Mouse (Mus musculus): ENCODE measurements at regions not wholly inside any gene's neighbourhood (a gene's known extent, or its start where the extent isn't known, plus 50 kb on each side); places are given as distances from the start of the nearest gene placed in this dataset.
"Not testable (repeated sequence)": the region's sequence is repeated elsewhere in the genome, so short reads cannot be mapped to it uniquely, and the experiment has no call there.

- no peak for DNase-seq (ENCODE audit: low spot score in 2 of 2)
Observed at GRCm38 (mm10) chr13:4858341-4858740, 249.4 kb upstream of the Akr1e1 start.

- DNase-seq (ENCODE audit: low spot score in 2 of 2) = not testable (repeated sequence)
Observed at GRCm38 (mm10) chr13:4839481-4839880, 230.5 kb upstream of the Akr1e1 start.

GRCm38 (mm10) chr13:4826756-4827155 lies 217.8 kb upstream of the Akr1e1 start:
- DNase-seq (ENCODE audit: low spot score in 2 of 2) = no peak

DNA sequence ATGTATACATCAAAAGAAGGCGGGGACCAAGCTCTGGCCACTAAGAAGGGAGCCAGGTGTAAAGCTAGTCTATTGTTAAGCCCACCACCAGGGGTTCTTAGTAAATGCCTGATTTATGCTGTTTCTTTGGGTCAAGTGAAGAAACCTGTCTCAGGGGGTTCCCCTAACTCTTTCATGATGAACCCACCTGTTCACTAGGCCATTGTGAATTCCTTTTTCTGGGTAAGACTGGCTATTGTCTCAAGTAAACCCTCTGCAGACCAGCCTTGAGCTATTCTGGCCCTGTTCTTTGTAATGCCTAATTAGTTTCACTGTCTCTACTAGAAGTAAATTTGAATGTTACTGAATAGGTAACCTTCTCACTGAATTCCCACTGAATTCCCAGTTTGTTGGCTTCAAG lies 216.8 kb upstream of the Akr1e1 start:
- DNase-seq (ENCODE audit: low spot score in 2 of 2) = not testable (repeated sequence)

- no peak for DNase-seq (ENCODE audit: low spot score in 2 of 2)
Observed at GRCm38 (mm10) chr13:4806876-4807275, 197.9 kb upstream of the Akr1e1 start.

DNA sequence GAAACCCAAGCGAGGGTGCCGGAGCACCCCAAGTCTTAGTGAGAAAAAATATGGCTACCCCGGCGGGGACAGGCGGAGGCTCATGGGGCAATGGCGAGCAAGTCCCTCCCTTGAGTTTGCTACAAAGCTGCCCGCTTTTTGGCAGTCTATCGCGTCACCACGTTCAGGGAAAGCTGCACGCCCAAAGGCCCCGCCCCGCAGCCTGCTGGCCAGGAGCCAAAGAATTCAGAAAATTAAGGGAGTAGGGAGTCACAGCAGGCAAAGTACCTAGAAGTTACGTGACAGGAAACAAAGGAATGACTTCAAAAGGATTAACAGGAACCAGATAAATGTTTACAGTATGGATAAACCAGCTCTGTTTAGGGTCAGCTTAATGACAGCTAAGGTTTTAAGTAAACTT lies 191.7 kb upstream of the Akr1e1 start:
- DNase-seq (ENCODE audit: low spot score in 2 of 2) = no peak

DNA sequence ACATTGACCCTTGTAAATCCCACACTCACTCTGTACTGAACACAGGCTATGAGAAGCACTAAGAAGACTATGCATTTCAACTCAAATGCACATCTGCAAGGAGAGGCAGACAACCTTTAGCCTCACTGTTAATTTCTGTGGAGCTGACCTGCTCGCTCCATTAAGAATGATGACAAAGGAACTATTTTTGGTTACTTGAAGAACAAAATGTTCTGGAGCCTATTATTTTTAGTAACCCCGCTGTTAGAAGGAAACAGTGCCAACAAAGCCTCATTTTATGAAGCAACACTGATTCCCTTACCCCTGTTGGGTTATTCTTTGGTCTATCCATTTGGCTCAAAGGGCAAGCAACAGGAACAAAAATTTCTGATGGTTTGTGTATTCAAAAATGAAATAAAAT lies 182.2 kb upstream of the Akr1e1 start:
- no peak for DNase-seq (ENCODE audit: low spot score in 2 of 2)

GRCm38 (mm10) chr13:4790414-4790813 lies 181.4 kb upstream of the Akr1e1 start:
- no peak for DNase-seq (ENCODE audit: low spot score in 2 of 2)

- no peak for DNase-seq (ENCODE audit: low spot score in 2 of 2)
Observed at GRCm38 (mm10) chr13:4783290-4783689, 174.3 kb upstream of the Akr1e1 start.

GRCm38 (mm10) chr13:4778264-4778823 lies 169.4 kb upstream of the Akr1e1 start:
- DNase-seq (ENCODE audit: low spot score in 2 of 2) = not testable (repeated sequence)

GRCm38 (mm10) chr13:4776855-4777254 lies 167.9 kb upstream of the Akr1e1 start:
- DNase-seq (ENCODE audit: low spot score in 2 of 2) = no peak

GRCm38 (mm10) chr13:4772324-4772723 lies 163.3 kb upstream of the Akr1e1 start:
- no peak for DNase-seq (ENCODE audit: low spot score in 2 of 2)

DNA sequence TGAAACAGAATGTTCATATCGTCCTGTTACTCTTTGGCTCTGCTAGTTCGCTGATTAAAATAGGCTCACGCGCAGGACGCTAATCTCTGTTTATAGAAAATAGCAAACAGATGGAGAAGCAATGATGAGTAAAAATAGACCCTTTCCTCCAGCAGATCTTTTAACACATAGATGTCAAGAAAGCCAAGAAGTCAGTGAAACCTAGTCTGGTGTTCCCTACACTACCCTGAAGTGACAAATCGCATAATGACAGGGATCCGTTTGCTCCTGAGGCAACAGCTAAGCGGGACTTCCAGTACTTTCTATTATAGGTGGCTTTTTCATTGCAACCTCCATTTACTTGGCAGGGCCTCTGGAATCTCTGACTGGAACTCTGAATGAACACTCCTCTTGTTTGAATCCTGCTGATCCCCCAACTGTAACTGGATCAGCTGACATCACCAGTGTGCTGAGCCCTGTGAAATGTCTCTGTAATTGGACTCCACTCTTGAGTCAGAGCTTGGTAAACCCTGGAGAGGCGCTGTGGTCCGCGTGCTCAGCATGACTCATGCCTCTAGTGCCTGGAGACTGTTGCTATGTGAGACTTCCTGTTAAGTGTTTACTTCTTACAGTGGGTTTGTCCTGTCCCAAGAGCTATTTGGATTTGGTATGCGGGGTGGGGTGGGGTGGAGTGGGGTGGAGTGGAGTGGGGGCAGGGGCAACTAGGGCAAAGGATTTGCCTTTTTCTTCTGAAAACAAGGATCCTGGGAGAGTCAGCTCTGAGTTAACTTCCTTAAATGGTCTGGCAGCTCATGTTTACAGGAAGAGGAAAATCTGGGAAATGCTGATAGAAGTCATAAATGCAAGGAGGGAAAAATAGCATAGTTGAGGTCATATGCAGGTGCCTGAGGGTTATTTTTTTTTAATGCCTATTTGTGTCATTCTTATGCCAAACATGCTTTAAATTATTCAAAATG lies 162.4 kb upstream of the Akr1e1 start:
- peak; percentile 14 to 30 for DNase-seq (ENCODE audit: low spot score in 2 of 2)

DNA sequence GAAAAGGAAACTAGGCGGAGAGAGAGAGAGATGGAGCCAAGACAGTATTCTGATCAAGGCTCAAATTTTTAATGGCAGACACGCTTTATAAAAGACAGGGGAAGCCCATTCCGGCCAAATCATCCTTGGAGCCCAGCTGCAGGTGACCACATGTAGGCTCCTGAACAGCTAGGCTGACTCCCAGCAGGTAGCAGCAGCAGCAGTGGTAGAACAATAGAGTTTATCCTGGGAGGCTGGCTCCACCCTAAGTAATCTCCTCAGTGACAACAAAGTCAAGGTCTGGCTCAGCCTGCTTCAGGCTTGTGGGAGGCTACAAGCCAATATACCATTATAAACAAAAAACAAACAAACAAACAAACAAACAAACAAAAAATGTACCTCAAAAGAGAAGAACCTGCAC lies 151.0 kb upstream of the Akr1e1 start:
- no peak for DNase-seq (ENCODE audit: low spot score in 2 of 2)

- no peak for DNase-seq (ENCODE audit: low spot score in 2 of 2)
Observed at GRCm38 (mm10) chr13:4756529-4756928, 147.6 kb upstream of the Akr1e1 start.

- DNase-seq (ENCODE audit: low spot score in 2 of 2) = no peak
Observed at GRCm38 (mm10) chr13:4742930-4743329, 134.0 kb upstream of the Akr1e1 start.

- not testable (repeated sequence) for DNase-seq (ENCODE audit: low spot score in 2 of 2)
Observed at GRCm38 (mm10) chr13:4716299-4716698, 107.3 kb upstream of the Akr1e1 start.

GRCm38 (mm10) chr13:4714724-4715123 lies 105.8 kb upstream of the Akr1e1 start:
- DNase-seq (ENCODE audit: low spot score in 2 of 2) = no peak

DNA sequence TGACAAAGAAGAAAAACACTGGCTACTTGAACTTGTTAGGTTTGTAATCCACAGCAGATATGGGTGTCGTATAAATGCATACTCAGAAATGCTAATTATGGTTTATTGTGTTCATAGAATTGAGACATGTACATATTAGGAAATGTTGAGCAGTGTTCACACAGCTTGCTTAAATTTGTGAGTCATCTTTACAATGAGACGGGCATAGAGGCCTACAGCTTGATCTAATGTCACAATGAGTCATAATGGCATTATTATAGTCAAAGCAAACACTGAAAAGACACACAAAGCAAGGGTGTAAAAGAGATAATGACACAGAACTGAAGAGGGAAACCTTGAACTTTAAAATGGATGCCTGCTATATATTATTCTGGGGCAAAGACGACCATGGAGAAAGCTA lies 103.7 kb upstream of the Akr1e1 start:
- no peak for DNase-seq (ENCODE audit: low spot score in 2 of 2)

DNA sequence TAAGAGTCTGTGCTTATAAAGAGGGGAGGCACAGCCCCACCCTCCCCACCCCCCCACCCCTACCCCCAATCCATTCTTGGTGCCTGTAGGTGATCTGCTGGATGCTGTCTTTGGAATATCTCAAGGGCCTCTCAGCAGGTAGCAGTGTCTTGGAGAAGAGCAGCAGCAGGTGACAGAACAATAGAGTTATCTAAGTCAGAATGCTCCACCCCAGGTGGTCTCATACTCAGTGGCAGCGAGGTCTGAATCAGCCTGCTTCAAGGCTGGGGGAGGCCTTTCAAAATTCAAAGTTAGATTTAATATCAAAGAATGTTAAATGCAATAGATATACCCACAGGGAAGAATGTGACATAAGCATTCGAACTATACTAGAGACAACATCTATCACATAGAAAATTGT lies 90.6 kb upstream of the Akr1e1 start:
- DNase-seq (ENCODE audit: low spot score in 2 of 2) = not testable (repeated sequence)

DNA sequence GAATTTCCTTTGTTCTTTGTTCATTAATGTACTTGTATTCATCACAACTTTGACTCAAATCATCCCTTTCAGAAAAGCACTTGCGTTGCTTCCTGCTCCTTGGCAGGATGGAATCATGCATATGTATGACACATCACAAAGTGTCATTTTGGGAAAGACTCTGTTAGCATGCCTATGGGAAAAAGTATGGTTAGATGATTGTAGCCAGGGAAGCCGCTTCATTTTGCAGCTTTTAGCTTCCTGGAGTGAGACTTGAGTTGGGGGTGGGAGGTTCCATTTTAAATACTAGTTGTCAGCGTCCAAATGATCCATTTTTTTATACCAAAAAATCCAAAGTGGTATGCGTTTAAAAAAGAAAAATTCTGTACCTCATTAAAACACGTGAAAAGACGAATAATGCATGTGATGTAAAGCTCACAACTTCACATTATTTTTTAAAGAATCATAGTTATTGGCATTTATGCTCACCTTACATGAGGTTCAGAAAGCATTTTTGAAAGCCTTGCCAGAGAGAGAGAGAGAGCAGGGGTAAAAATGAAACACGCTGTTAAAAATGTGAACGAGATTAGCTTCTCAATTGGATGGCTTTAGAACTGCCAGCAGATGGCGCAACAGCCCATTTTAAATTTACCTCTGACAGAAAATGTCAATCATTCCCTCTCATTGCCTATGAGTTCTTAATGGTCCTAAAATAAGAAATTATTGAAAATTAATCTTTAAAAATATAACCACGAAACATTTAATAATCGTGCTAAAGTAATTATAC lies 57.6 kb upstream of the Akr1e1 start:
- peak in 1 of 2 experiments; percentile 4 for DNase-seq (ENCODE audit: low spot score in 2 of 2)

DNA sequence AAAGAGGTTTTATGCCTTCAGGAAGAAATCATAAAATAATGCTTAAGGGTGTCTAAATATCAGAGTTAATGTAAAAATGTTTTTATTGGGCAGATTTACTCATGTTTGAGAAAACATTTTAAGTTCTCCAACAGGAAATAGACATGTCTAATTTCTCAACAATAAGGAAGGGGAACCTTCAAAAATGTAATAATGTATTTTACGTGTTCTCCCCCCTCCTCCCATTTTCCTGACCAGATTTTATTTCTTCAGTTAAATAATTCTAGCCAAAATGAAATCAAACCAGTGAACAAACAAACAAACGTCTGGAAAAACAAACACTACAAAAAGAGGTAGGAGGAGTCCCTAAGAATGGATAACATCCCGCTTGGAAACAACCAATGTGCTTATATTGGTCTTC lies 54.4 kb upstream of the Akr1e1 start:
- DNase-seq (ENCODE audit: low spot score in 2 of 2) = no peak

All from spleen, postnatal 36 days (tissue).